Mouse (Mus musculus) urinary bladder, adult 18-20 months (tissue): ENCODE data around the gene Tmem178.
A peak's percentile ranks its signal among the peaks of the same experiment; 100 is the strongest.

Experiments used
- DNase-seq, 2 experiments: peaks; one replicate each; pipeline ENCODE4 v3.0.0; 2022; ENCODE audit warnings: low spot score in 2 of 2, mixed read lengths in 2 of 2

The Tmem178 gene

GRCm38 (mm10) chr17:80944530-80945198, at the start of gene Tmem178:
TSS of gene Tmem178 (plus strand) at chr17:80944632.
- DNase-seq = peak in 1 of 2 experiments; percentile 24

DNA sequence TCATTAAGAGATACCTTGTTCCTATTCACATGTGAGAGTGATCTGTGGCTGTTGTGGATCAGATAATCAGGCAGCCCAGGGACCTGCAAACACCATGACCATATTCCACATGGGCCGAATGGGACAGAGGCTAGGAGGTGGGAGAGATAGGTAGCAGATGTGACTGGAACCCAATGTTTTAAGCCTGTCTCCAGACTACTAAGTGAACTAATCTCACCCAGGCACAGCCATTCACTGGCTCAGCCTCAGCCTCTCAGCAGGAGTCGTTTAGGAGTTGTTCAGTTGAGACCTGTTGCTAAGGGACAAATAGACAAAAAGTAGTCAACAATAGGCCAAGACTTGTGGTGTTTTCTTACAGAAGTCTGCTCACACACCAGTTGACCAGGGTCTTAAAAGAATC, 48.0 kb upstream of the Tmem178 start:
- no peak for DNase-seq

- no peak for DNase-seq
Observed at GRCm38 (mm10) chr17:80897709-80898440, 46.6 kb upstream of the Tmem178 start.

DNA sequence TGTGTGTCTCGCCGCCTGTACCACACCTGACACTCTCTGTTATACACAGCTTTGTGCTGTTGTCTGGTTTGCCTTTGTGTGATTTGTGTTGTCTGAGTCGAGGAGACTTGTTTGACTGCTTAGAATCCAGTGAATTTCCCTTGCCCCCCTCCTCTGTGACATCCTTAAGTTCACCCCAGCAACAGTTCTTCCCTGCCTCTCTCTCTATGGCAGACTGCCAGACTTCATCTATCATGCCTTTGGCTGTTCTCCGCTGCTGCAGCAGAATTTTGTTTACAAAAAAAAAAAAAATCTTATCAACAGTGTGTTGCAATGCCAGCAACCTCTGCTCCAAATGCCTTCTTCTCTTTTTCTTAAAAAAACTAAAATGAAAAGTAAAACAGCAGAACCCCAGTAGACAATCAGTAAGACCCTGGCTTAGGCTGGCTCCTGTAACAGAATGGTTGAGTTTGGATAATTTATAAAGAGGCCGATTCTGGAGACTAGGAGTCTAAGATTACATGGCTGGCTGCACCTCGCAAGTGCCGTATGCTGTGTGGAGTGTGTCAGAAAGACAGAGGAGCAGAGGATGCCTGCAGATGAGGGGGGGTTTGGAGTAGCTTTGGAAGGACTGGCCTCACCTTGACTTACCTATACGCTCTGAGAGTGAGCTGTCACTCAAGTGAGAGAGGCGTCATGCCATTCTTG, 44.8 kb upstream of the Tmem178 start:
- peak in 1 of 2 experiments; percentile 67 for DNase-seq

- no peak for DNase-seq
Observed at GRCm38 (mm10) chr17:80900200-80900520, 44.3 kb upstream of the Tmem178 start.

- DNase-seq = no peak
Observed at GRCm38 (mm10) chr17:80901885-80902284, 42.5 kb upstream of the Tmem178 start.

GRCm38 (mm10) chr17:80903121-80903875, 41.1 kb upstream of the Tmem178 start:
- no peak for DNase-seq

GRCm38 (mm10) chr17:80904061-80904460, 40.4 kb upstream of the Tmem178 start:
- no peak for DNase-seq

GRCm38 (mm10) chr17:80915666-80916065, 28.8 kb upstream of the Tmem178 start:
- no peak for DNase-seq

DNA sequence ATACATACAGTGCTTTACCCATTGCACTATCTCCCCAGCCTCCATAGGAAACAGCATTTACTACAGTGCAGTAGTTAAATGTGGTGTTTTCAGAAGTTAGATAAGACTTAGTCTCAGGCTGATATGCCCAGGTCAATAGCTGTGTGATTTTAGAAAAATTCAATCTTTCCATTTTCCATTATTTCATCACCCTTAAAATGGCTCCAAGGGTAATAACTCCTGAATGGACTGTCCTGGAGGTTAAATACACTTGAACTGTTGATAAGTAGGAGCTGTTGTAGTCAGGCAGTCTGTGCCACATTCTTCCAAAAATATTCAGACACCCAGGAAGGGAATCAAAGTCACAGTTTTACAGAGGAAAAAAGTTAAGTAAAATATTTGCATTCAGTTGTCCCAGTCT, 25.2 kb upstream of the Tmem178 start:
- no peak for DNase-seq

GRCm38 (mm10) chr17:80921286-80922134, 22.9 kb upstream of the Tmem178 start:
- DNase-seq = no peak

GRCm38 (mm10) chr17:80925554-80925953, 18.9 kb upstream of the Tmem178 start:
- DNase-seq = no peak

GRCm38 (mm10) chr17:80927151-80927550, 17.3 kb upstream of the Tmem178 start:
- DNase-seq = no peak

DNA sequence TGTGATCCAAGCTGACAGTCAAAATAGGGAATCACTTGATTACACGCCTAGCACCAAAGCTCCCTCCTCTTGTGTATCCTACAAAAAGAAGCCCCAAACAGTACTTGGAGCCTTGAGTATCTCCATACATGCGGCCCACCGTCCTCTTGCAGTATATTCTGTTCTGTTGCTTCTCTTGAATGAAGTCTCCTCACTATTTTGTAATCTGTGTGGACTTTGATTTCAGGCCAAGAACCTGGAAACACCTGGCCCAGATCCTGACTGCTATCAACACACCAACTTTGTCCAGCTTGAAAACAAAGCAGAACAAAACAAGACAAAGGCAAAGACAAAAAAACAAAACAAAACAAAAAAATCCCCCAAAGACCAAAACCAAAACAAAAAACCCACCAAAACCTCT, 11.7 kb upstream of the Tmem178 start:
- no peak for DNase-seq

- no peak for DNase-seq
Observed at GRCm38 (mm10) chr17:80933401-80934029, 10.9 kb upstream of the Tmem178 start.

- DNase-seq = no peak
Observed at GRCm38 (mm10) chr17:80935807-80936519, 8.5 kb upstream of the Tmem178 start.

DNA sequence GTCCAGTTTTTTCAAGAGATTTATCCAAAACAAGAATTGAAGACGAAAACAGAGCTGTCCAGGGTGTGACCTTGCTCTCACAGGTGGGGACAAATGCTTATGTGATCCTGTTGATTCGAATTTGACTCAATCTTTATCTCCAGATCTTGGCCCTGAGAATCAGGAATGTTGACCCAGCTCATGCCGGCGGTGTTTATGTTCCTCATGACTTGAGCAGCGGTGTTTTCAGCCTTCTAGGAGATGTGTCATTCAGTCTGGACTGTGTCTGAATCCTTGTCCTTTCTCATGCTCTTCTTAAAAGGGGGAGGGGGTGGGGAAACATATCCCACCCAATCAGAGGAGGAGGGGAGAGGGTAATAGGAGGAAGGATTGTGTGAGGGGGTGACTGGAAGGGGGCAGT, 7.9 kb upstream of the Tmem178 start:
- DNase-seq = no peak

DNA sequence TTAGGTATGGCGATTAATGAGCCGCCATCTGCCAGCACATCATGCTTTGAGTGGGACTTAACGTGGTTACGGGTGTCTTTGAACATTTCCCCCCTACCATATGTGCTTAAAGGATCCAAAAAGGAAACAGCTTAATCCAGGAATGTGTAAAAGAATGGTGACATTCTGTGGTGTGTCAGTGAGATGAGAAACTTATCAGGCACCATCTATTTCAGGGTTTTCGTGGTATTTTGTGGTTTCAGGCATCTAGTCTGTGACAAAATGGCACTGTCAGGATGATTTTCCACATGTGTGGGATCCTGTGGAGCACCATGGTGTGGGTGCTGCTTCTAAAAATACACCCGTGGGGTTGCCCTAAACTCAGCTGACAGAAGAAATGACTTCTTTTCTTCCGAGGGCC, 4.6 kb upstream of the Tmem178 start:
- DNase-seq = no peak

DNA sequence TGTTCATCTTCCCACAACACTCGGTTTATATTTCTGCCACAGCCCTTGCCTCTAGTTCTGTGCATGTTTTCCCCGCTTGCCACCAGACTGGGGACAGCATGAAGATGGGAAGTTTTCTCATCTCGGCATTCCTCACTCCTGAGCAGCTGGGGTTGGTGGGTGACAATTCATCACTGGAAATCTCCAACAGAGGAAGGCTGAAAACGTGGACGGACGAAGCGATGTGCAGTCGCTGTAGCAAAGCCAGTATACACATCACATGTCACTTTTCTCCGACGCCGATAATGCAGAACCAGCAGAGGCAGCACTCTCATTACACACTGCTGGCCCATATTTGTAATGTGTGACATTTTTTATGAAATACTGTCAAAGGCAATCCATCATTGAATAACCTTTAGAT, 2.6 kb upstream of the Tmem178 start:
- DNase-seq = no peak
